Mouse (Mus musculus) adrenal gland, adult 8-10 months (tissue): Measurements from ENCODE around the gene Ms4a18. TPM values are rescaled to one million over a fixed set of nuclear protein-coding genes. Genes with fewer than 3 reads are reported as not detected.

Source experiments
- total RNA-seq, 4 experiments: library from RNA; stranded (reverse); gene quantifications; 2 replicates each; pipeline ENCODE4 v1.2.4; 2022

The Ms4a18 gene
- total RNA-seq, 4 experiments from 2014 or later, result not detected

Other genes with a start within 250 kb of the Ms4a18 start
- under 1 TPM in 2 of 4 experiments, not detected in 2; 0.18 to 0.30 TPM for gene Cd6, start 188.0 kb downstream of the Ms4a18 start, total RNA-seq
- 1 to 10 TPM; 3.7 to 8.4 (median 5.1) TPM for gene Slc15a3, start 178.3 kb downstream of the Ms4a18 start, total RNA-seq
- 10 to 100 TPM; 39.0 to 47.6 (median 39.9) TPM for gene Tmem132a, start 148.1 kb downstream of the Ms4a18 start, total RNA-seq
- gene Tmem109, start 136.0 kb downstream of the Ms4a18 start, total RNA-seq, result 100 to 1,000 TPM; 132 to 209 (median 153) TPM
- 100 to 1,000 TPM; 202 to 232 (median 221) TPM for gene Prpf19, start 122.8 kb downstream of the Ms4a18 start, total RNA-seq
- gene Zp1, start 97.4 kb downstream of the Ms4a18 start, total RNA-seq, result not detected
- gene Ptgdr2, start 80.9 kb downstream of the Ms4a18 start, total RNA-seq, result under 1 TPM in 3 of 4 experiments, not detected in 1; 0.09 to 0.27 (median 0.24) TPM
- 10 to 100 TPM; 13.6 to 20.2 (median 17.0) TPM for gene Ccdc86, start 68.8 kb downstream of the Ms4a18 start, total RNA-seq
- gene Ms4a10, start 43.4 kb downstream of the Ms4a18 start, total RNA-seq, result 10 to 100 TPM in 2 of 4 experiments, 1 to 10 TPM in 1, not detected in 1; 1.1 to 60.0 (median 24.4) TPM
- not detected for gene Ms4a15, start 24.8 kb downstream of the Ms4a18 start, total RNA-seq
- gene Ms4a8a, start 63.1 kb upstream of the Ms4a18 start, total RNA-seq, result 1 to 10 TPM; 4.5 to 6.1 (median 5.1) TPM
- gene 1700017D01Rik, start 112.8 kb upstream of the Ms4a18 start, total RNA-seq, result not detected
- gene 1700025F22Rik, start 147.3 kb upstream of the Ms4a18 start, total RNA-seq, result not detected
- not detected for gene Ms4a13, start 178.7 kb upstream of the Ms4a18 start, total RNA-seq
- under 1 TPM in 1 of 4 experiments, not detected in 3; 0.22 TPM for gene Ms4a12, start 214.4 kb upstream of the Ms4a18 start, total RNA-seq
- gene Ms4a1, start 248.2 kb upstream of the Ms4a18 start, total RNA-seq, result under 1 TPM; 0.38 to 0.89 (median 0.56) TPM